Mouse (Mus musculus) adrenal gland, adult 2 months (tissue): ENCODE results near the gene Trpd52l3. TPM values are rescaled to one million over a fixed set of nuclear protein-coding genes. Genes with fewer than 3 reads are reported as not detected.
"Not testable (repeated sequence)": the region's sequence is repeated elsewhere in the genome, so short reads cannot be mapped to it uniquely, and the experiment has no call there.

ENCODE experiments used
- DNase-seq: peaks from one replicate; pipeline ENCODE4 v3.0.0; 2021
- long read RNA-seq: library from polyadenylated mRNA; stranded (forward); transcript quantifications from one replicate; pipeline ENCODE4 v2.0.0, GENCODE M21; 2021
- polyA plus RNA-seq: library from polyadenylated mRNA; depleted of rRNA; stranded (reverse); fragments of >200 nt; gene quantifications from 2 replicates; pipeline ENCODE4 v1.2.3, GENCODE M21; 2012; rRNA removed
- total RNA-seq, 2 experiments: library from RNA; stranded (reverse); gene quantifications; 2 replicates each; pipeline ENCODE4 v1.2.3; 2021

Gene Trpd52l3
- not detected for total RNA-seq
- polyA plus RNA-seq, result not detected in 2 replicates
- long read RNA-seq, result 0 reads

DNA sequence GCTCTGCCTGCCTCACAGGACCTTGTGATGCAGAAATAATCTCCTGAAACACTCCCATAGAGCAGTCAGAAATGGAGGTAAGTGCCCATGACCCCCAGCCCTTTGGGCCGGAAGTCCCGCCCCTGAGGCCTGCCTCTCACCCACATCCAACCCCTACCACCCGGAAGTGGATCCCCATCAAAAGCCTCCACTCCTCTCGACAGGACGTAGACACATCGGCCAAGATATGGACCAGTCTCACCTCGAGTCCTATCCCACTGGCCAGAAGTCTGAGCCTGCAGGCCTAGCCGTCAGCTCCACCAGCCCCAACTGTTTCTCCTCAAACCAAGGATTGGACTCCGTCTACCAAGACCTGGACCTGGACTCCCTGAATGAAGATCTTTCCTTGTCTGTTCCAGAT lies at the start of gene Trpd52l3:
Trpd52l3 (plus strand) TSS at position 170 of the 400 bp plus-strand sequence.
- DNase-seq, result no peak

DNA sequence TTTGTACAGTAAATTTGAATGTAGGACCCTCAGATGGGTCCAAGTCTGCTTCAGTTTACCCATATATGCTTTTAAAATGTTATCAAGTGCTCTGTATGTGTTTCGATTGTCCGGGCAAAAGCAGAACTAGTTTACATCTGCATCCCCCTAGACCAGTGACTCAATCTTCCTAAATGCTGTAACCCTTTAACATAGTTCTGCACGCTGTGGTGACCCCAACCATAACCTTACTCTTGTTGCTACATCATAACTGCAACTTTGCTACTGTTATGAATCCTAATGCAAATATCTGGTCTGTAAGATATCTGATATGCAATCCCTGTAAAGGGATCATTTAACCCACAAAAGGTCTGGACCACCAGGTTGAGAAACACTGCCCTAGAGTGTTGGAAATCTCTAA lies 49.8 kb upstream of the Trpd52l3 start:
- no peak for DNase-seq

DNA sequence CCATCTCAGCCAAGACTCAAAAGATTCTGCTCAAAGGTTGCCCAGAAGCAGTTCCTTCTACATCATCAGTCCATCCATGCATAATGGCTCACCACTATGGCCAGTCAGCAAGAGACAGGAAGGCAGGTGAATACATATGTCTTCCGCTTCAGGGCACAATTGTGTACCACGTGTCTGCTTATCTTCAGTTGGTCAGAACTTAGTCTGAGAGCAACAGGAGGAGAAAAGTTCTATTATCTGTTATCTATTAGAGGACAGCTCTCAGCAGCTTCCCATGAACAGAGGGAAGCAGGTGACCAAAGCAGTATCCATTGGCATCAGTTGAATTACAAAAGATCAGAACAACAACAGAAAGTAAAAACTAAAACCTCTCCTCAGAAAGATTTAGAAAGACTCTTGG lies 48.1 kb upstream of the Trpd52l3 start:
- DNase-seq, result no peak

DNA sequence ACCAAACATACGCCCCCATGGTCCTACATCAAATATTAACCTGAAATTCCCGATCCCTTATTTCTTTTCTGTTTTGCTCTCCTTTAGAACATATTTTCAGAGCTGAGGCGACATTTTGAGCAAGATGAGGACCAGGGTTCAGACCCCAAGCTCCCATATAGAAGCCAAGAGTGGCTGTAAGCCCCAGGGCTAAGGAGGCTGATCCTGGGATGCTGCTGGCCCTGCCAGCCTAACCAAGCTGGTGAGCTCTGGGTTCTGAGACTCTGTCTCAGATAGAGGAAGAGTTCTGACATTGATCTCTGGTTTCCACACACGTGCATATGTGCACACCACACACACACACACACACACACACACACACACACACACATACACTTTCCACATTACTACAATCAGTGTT lies 42.7 kb upstream of the Trpd52l3 start:
- DNase-seq, result no peak

GRCm38 (mm10) chr19:29961842-29962241 lies 41.7 kb upstream of the Trpd52l3 start:
- no peak for DNase-seq

- DNase-seq, result no peak
These were observed 39.9 kb upstream of the Trpd52l3 start for GRCm38 (mm10) chr19:29963598-29964092.

DNA sequence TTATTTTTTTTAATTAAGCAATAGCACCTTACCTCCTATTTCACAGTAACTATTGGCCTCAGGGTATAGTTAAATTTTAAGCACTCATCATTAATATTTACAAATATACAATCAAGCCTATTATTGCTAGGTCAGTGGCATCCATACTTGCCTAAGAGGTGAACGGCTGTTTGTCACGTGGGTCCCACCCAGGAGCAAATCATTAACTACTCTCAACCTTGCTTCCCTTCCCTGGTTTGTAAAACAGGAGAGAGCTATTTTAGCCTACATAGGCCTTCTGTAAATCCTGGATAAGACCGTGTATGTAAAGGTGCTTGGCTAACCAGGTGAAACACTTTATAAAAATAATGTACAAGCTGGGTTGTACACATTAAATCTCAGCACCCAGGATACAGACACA lies 35.6 kb upstream of the Trpd52l3 start:
- no peak for DNase-seq

- DNase-seq, result no peak
These were observed 30.2 kb upstream of the Trpd52l3 start for GRCm38 (mm10) chr19:29973396-29973795.

DNA sequence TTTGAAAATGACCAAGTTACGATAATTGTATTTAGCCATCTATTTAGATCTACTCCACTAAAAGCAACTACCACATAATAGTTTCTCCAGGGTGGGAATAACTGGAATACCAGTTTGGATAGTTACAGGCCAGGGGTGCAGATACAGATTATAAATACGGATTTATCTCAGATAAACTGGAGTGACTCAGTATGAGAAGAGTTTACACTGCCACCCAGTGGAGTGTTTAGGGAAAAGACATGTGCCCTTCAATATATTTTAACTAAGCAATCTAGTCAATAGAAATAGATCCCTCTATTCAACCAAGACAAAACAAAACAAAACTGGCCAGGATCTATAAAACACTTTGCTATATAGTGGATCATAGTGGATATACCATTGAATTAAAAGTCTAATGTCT lies 24.7 kb upstream of the Trpd52l3 start:
- DNase-seq, result peak; percentile 9

GRCm38 (mm10) chr19:29979452-29980089 lies 24.0 kb upstream of the Trpd52l3 start:
- no peak for DNase-seq

DNA sequence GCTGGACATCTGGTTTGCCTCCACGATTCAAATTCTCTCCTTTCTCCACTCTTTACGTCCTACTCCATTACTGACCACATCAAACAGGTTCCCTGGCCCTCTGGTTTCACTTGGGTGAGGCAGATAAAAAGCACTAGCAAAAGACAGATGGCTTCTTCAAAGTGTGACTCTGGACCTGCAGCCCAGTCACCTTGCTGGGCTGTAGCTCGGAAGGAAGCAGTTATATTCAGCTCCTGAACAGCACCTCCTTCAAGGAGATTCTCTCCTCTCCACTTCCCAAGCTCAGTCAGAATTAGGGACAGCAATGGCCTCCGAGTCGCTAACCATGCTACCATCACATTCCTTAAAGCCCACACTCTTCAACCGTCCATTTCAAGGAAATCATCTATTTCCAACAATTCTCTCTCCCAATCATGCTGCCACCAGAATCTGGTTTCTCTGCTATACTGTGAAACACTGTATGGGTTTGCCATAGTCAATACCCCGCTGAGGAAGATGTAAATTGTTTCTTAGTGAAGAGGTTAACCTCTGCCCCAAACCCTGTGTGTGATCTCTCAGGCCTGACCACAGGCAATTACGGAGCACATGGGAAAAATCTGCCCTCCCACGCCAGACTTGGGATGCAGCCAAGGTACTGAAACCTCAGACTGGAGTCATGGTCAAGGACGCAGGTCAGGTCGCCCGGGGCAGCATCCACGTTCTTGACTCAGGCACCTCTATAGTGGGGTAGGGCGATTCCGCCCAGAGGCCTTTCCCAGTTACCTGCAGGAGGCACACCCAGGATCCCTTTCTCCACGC lies 19.2 kb upstream of the Trpd52l3 start:
- peak; percentile 79 for DNase-seq

GRCm38 (mm10) chr19:29986464-29987091 lies 17.0 kb upstream of the Trpd52l3 start:
- no peak for DNase-seq

- DNase-seq, result no peak
These were observed 2.9 kb upstream of the Trpd52l3 start for GRCm38 (mm10) chr19:30000406-30001365.

- no peak for DNase-seq
These were observed 2.0 kb upstream of the Trpd52l3 start for GRCm38 (mm10) chr19:30001550-30001949.

GRCm38 (mm10) chr19:30006371-30006770 lies 2.8 kb downstream of the Trpd52l3 start:
- DNase-seq, result no peak

- DNase-seq, result no peak
These were observed 7.1 kb downstream of the Trpd52l3 start for GRCm38 (mm10) chr19:30010520-30011296.

DNA sequence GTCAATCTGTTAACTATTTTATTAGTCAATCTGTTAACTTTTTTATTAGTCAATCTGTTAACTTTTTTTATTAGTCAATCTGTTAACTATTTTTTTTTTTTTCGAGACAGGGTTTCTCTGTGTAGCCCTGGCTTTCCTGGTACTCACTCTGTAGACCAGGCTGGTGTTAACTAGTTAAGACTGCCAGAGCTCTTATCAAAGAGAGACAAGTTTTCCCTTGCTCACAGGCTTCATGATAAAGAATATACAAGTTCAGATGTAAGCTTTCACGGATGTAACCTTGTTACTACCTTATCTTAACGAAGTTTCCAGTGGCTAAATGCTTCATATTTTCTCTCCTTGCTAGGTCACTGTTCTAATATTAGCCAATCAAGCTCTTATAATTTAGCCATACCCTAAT lies 10.7 kb downstream of the Trpd52l3 start:
- no peak for DNase-seq

- DNase-seq, result peak; percentile 21
These were observed 12.6 kb downstream of the Trpd52l3 start for GRCm38 (mm10) chr19:30016156-30016555.

DNA sequence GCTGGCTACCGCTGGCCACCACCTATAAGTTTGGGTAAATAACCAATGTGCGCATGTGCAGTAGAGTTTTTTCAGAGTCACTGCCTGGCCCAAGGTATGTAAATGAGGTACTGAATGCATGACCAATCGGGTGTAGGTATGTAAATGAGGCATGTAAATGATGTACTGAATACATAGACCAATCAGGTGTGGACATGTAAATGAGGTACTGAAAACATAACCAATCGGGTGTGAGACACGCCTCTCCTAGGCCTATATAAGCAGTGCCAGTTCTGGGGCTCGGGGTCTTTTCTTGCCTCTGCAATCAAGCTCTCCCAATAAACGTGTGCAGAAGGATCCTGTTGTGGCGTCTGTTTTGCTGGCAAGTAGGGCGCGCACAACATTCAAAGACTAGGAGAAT lies 19.8 kb downstream of the Trpd52l3 start:
- DNase-seq, result not testable (repeated sequence)

DNA sequence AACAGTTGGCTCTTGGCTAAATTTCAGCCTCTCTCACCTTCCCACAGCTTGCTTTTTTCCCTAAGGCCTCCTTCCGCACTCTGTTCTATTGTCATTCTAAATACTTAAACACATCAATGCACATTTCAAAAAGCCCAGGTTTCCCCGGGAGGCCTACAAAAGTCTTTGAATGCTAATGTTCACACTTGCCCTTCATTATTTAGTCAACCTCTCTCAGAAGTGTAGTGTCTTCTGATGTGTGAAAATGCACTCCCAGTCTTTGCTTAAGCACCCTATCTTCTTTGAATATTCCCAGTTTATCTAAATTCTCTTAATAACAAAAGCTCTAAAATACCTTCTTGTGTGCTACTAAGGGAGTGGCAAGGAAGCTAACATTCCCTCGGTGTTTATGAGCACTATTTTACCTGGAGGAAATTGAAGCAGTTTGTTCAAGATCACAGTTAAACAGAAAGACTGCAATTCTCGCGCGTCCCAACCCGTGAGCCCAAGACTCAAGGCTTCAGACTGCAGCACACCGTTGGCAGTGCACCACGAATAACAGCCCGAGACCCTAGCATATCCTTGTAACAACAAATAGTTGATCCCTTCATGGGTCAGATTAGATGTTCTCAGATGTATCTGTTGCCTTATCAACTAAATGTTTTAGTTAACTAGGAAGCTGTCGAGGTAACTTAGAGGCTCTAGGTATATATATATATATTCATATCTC lies 25.6 kb downstream of the Trpd52l3 start:
- no peak for DNase-seq
